Mouse (Mus musculus): ENCODE results near the gene F8. TPM values are rescaled to one million over a fixed set of nuclear protein-coding genes. Genes with fewer than 3 reads are reported as not detected.
"Not testable (repeated sequence)": the region's sequence is repeated elsewhere in the genome, so short reads cannot be mapped to it uniquely, and the experiment has no call there.

The F8 gene
- polyA plus RNA-seq, 1 experiment: 0.04 TPM

- 70% methylated on average over 4 of the region's 4 CpGs for WGBS
- DNase-seq (ENCODE audit: low read depth, low spot score): no peak
These were observed 234.0 kb downstream of the F8 start for GRCm38 (mm10) chrX:75148414-75148813.

DNA sequence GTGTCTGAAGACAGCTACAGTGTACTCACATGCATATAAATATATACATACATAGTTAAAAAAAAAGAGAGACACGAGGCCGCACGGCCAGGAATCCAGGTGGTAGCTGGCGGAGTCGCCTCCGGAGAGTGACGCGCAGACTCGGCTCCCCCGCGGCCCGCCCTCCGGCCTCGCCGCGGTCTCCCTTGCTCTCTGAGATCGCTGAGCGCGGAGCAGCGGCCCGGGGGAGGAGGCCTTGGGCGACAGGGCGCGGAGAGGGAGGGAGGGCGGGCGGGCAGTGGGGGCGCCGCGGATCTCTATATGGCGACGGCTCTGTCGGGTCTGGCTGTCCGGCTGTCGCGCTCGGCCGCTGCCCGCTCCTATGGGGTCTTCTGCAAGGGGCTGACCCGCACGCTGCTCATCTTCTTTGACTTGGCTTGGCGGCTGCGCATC is 239.3 kb downstream of the F8 start:
- WGBS: 35% methylated on average over 23 of the region's 42 CpGs
- not testable (repeated sequence) for DNase-seq (ENCODE audit: low read depth, low spot score)

- DNase-seq (ENCODE audit: low read depth, low spot score): no peak
- WGBS: 97% methylated on average over 2 of the region's 2 CpGs
These were observed 244.2 kb downstream of the F8 start for GRCm38 (mm10) chrX:75138182-75138581.

DNA sequence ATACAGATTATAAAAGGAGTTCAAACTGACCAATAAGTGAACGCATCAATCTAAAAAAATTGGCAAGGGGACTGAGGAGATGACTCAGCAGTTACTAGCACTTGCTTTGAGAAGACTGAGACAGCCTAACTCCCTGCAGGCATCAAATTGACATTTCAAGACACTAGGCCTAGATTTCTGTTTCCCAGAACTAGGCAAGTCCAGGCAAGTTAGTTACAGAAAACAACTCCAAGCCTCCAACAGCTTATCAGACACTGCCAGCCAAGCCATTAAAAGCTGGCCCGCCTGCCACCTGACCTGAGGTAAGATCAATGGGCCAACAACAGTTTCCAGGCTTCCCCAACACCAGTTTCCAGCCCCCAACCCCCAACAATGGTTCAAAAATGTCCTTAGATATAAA is 244.7 kb downstream of the F8 start:
- no peak for DNase-seq (ENCODE audit: low read depth, low spot score)
- WGBS: 73% methylated on average over 2 of the region's 2 CpGs

- peak; percentile 60 for DNase-seq (ENCODE audit: low read depth, low spot score)
These were observed 245.5 kb downstream of the F8 start for GRCm38 (mm10) chrX:75136938-75137337.

- peak; percentile 39 for DNase-seq (ENCODE audit: low read depth, low spot score)
- 30% methylated on average over 36 of the region's 36 CpGs for WGBS
These were observed 251.8 kb downstream of the F8 start, which contains the start of gene Mpp1 for GRCm38 (mm10) chrX:75130467-75131160. Gene Mpp1, minus strand, starts transcription at chrX:75131016.

- no peak for DNase-seq (ENCODE audit: low read depth, low spot score)
- 70% methylated on average over 2 of the region's 2 CpGs for WGBS
These were observed 252.9 kb downstream of the F8 start for GRCm38 (mm10) chrX:75129474-75129873.

DNA sequence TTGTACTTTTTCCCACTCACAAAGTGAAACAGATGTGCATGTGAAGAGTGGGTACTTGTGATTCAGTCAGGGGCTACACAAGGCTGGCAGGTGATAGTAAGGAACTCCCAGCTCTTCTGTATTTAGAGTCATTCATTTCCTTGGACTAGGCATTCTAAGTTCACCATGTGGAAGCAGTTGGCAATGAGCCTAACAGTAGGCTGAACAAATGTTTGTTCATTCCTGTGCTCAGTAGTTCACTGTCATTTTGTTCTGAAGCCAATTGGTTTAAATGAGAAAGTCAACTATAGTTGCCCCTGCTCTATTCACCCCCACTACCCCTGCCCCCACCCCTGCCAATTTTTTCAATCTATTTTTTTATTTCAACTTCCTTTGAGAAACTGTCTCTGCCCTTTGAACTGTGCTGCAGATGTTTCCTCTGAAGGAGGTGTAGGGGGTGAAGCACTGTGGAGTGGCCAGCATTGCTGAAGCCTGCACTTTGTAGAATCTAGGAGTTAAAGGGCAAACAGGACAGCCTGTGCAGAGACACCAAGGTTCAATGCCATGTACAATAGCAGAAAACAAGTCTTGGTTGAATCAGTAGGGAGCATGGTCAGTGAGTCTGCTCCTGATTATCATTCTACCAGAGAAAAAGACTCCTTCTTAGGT is 254.0 kb downstream of the F8 start:
- DNase-seq (ENCODE audit: low read depth, low spot score): no peak

- DNase-seq (ENCODE audit: low read depth, low spot score): no peak
These were observed 255.5 kb downstream of the F8 start for GRCm38 (mm10) chrX:75126893-75127292.

- no peak for DNase-seq (ENCODE audit: low read depth, low spot score)
- WGBS: 70% methylated on average over 3 of the region's 3 CpGs
These were observed 256.8 kb downstream of the F8 start for GRCm38 (mm10) chrX:75125606-75126005.

Other genes with a start within 250 kb of the F8 start
- gene Smim9, start 218.8 kb downstream of the F8 start, polyA plus RNA-seq (2012; rRNA removed): not detected in 2 replicates
- gene Fundc2, start 216 bp downstream of the F8 start, polyA plus RNA-seq (2012; rRNA removed): 4.1 and 5.5 TPM in 2 replicates
- gene Cmc4, start 34.0 kb upstream of the F8 start, polyA plus RNA-seq (2012; rRNA removed): 1.4 and 1.9 TPM in 2 replicates
- 2.2 and 3.9 TPM in 2 replicates for gene Mtcp1, start 34.0 kb upstream of the F8 start, polyA plus RNA-seq (2012; rRNA removed)
- gene Brcc3, start 34.0 kb upstream of the F8 start, polyA plus RNA-seq (2012; rRNA removed): 7.3 and 9.5 TPM in 2 replicates
- 3.6 and 4.2 TPM in 2 replicates for gene Vbp1, start 131.7 kb upstream of the F8 start, polyA plus RNA-seq (2012; rRNA removed)
- gene Rab39b, start 195.6 kb upstream of the F8 start, polyA plus RNA-seq (2012; rRNA removed): 0.16 and 0.22 TPM in 2 replicates

Measured in large intestine, adult 2 months (tissue).